Mouse (Mus musculus): ENCODE results near the gene Gm12355. TPM values are rescaled to one million over a fixed set of nuclear protein-coding genes. Genes with fewer than 3 reads are reported as not detected.
"Not testable (repeated sequence)": the region's sequence is repeated elsewhere in the genome, so short reads cannot be mapped to it uniquely, and the experiment has no call there.

Gm12355 gene
- polyA plus RNA-seq, 1 experiment: 0.33 TPM

DNA sequence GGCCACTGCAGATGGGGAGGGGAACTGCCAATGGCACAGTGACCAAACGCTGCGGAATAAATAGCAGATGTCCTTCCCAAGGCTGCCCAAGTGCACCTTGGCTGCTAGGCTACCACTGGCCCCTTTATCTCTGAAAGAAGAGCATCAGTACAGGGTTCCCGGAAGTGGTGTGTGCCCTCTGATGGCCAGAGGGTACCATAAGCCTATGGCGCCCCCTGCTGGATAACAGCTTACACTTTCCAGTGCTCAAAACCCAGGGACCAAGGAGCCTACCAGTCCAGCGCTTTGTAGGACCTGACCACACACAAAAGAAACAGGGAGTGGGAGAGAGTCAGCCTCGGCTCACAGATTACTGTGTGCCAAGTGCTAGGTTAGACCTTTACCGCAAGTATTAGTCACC, 29.6 kb upstream of the Gm12355 start:
- peak; percentile 15 to 26 for DNase-seq
- not testable (repeated sequence) for H3K4me1 ChIP-seq (ENCODE audit: control insufficient read depth, insufficient read depth, low read length); H3K27me3 ChIP-seq (ENCODE audit: control insufficient read depth, insufficient read depth, low read length); H3K27ac ChIP-seq (ENCODE audit: insufficient read depth, low read length); H3K4me3 ChIP-seq (replicated peaks; ENCODE audit: insufficient read depth, low read depth, low read length)
- TF ChIP-seq CTCF (IDR thresholded peaks at IDR 0.05; ENCODE audit: borderline replicate concordance, insufficient read depth, low read depth, low read length): peak; percentile 60; the same call in 1 of the 2 replicates
- 12% methylated on average over 7 of the region's 7 CpGs for WGBS

DNA sequence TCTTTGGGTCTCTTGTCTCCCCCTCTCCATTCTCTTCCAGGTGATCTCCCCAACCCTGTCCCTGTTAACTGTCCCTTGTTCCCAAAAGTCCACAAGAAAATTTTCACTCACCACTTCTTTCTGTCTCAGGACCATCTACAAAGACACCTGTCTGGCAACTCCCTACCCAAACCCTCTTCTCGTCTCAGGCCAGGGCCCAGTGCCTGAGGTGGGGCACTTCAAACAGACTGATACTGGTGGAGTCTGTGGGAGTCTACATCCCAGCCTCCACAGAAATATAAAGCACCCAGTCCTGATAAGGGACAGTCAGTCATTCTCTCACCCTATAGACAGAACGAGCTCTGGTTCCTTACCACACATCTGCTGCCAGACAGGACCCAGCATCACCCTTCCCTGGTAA, 21.0 kb upstream of the Gm12355 start, which contains the start of gene Gsdma2:
TSS of gene Gsdma2 (plus strand) at position 301 of the 400 bp plus-strand sequence.
- Histone ChIP-seq H3K27me3 (ENCODE audit: control insufficient read depth, insufficient read depth, low read length) (no peaks in the 10 kb centered on the region), H3K4me1 (ENCODE audit: control insufficient read depth, insufficient read depth, low read length) (no peaks in the 10 kb centered on the region), H3K4me3 (replicated peaks; ENCODE audit: insufficient read depth, low read depth, low read length) (no peak within 1 kb of the TSS), H3K27ac (ENCODE audit: insufficient read depth, low read length) (no peak within 1 kb of the TSS)
- WGBS: 54% methylated on average over 2 of the region's 2 CpGs
- DNase-seq: no peak
- no peak for TF ChIP-seq POLR2A (IDR thresholded peaks at IDR 0.05; ENCODE audit: borderline replicate concordance, insufficient read depth, low read length)

DNA sequence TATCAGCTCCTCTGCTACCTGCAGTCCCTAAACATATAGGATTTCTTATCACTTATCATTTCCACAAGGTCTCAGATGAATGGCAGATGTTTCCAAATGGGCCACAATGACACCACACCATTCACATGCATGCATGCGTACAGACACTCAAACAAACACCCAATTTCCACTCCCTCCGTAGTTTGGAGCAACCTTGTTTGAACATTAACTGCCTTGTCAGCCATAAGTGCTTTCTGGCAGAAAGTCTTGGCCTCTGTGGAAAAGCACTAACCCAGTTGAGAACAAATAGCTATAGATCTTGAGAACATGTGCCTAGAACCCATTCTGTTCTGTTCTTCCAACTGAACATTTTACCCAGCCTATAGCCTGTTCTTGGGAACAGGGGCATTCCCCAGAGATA, 20.5 kb upstream of the Gm12355 start:
- Histone ChIP-seq H3K4me1 (ENCODE audit: control insufficient read depth, insufficient read depth, low read length) (no peaks in the 10 kb centered on the region), H3K27me3 (ENCODE audit: control insufficient read depth, insufficient read depth, low read length) (no peaks in the 10 kb centered on the region), H3K27ac (ENCODE audit: insufficient read depth, low read length) (no peak overlapping the region), H3K4me3 (replicated peaks; ENCODE audit: insufficient read depth, low read depth, low read length) (no peak overlapping the region)
- DNase-seq: no peak
- 74% methylated on average over 2 of the region's 2 CpGs for WGBS
- TF ChIP-seq CTCF (IDR thresholded peaks at IDR 0.05; ENCODE audit: borderline replicate concordance, insufficient read depth, low read depth, low read length) (no peak), POLR2A (IDR thresholded peaks at IDR 0.05; ENCODE audit: borderline replicate concordance, insufficient read depth, low read length) (no peak)

DNA sequence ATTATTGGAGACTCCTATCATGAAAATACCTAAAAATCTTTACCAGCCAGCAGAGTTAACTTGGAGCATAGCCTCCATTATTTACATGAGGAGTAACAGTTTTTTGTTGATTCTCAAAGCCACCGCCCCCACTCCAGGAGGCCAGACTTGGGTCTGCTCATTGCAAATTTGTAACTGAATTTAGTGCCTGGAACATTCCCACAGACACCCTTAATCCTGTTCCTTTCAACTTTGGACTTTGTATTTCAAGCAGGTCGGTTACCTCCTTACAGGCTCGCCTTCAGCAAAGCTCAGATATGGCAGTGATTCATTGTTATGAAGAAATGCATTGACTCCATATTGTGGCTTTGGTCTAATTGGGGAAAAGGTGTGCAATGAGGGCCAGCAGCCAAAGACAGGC, 19.3 kb upstream of the Gm12355 start:
- no peak for TF ChIP-seq POLR2A (IDR thresholded peaks at IDR 0.05; ENCODE audit: borderline replicate concordance, insufficient read depth, low read length)
- no peak for TF ChIP-seq CTCF (IDR thresholded peaks at IDR 0.05; ENCODE audit: borderline replicate concordance, insufficient read depth, low read depth, low read length)
- no peak for DNase-seq
- Histone ChIP-seq H3K27me3 (ENCODE audit: control insufficient read depth, insufficient read depth, low read length) (no peaks in the 10 kb centered on the region), H3K4me3 (replicated peaks; ENCODE audit: insufficient read depth, low read depth, low read length) (no peak overlapping the region), H3K4me1 (ENCODE audit: control insufficient read depth, insufficient read depth, low read length) (no peaks in the 10 kb centered on the region), H3K27ac (ENCODE audit: insufficient read depth, low read length) (no peak overlapping the region)
- WGBS: 80% methylated on average over 3 of the region's 3 CpGs

DNA sequence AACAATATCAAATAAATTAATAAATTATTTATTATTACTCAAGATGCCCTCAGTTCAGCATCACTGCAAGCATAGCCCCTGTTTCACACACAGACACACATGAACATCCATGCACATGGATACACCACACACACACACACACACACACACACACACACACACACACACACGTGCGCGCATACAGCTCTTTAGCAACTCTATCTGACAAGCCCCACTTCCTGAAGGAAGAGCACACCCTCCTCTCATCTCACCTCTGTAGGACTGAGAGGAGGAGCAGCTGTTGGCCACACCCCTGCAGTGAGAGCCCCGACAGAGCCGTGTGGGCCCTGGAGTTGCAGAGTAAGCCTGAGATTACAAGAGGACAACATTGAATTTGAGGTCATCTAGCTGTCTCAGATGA, 14.6 kb upstream of the Gm12355 start:
- no peak for TF ChIP-seq CTCF (IDR thresholded peaks at IDR 0.05; ENCODE audit: borderline replicate concordance, insufficient read depth, low read depth, low read length)
- TF ChIP-seq POLR2A (IDR thresholded peaks at IDR 0.05; ENCODE audit: borderline replicate concordance, insufficient read depth, low read length): no peak
- no peak overlapping the region for H3K27ac ChIP-seq (ENCODE audit: insufficient read depth, low read length)
- DNase-seq: no peak
- no peaks in the 10 kb centered on the region for H3K4me1 ChIP-seq (ENCODE audit: control insufficient read depth, insufficient read depth, low read length)
- no peak overlapping the region for H3K4me3 ChIP-seq (replicated peaks; ENCODE audit: insufficient read depth, low read depth, low read length)
- no peaks in the 10 kb centered on the region for H3K27me3 ChIP-seq (ENCODE audit: control insufficient read depth, insufficient read depth, low read length)
- 65% methylated on average over 5 of the region's 5 CpGs for WGBS

DNA sequence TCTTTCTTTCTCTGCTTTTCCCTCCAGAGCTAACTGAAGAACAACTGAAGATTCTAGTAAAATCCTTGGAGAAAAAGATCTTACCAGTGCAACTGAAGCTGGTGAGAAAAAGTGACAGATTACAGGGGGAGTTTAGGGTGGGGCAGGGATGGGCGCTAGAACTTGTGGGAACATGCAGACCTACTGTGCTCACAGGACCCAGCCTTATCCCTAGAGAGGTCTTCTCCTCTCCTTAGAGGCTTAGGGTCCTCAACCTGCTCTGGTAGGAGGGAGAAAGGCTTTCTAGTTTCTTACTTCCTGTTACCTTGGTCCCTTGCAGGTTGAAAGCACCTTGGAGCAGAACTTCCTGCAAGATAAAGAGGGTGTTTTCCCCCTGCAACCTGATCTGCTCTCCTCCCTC, 12.0 kb upstream of the Gm12355 start:
- WGBS: 71% methylated on average over 1 of the region's 1 CpGs
- no peaks in the 10 kb centered on the region for H3K27me3 ChIP-seq (ENCODE audit: control insufficient read depth, insufficient read depth, low read length)
- TF ChIP-seq CTCF (IDR thresholded peaks at IDR 0.05; ENCODE audit: borderline replicate concordance, insufficient read depth, low read depth, low read length): no peak
- no peak for TF ChIP-seq POLR2A (IDR thresholded peaks at IDR 0.05; ENCODE audit: borderline replicate concordance, insufficient read depth, low read length)

DNA sequence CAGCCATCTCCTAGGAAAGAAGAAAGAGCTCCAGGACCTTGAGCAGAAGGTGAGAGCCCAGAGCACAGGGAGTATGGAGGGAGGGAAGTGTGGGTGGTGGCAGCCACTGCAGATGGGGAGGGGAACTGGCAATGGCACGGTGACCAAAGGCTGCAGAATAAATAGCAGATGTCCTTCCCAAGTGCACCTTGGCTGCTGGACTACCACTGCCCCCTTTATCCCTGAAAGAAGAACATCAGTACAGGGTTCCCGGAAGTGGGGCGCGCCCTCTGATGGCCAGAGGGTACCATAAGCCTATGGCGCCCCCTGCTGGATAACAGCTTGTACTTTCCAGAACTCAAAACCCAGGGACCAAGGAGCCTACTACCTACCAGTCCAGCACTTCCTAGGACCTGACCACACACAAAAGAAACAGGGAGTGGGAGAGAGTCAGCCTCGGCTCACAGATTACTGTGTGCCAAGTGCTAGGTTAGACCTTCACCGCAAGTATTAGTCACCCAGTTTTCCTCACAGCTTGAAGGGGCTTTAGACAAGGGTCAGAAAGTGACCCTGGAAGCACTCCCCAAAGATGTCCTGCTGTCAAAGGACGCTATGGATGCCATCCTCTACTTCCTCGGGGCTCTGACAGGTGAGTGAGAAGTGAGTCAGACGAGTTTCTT, 10.0 kb upstream of the Gm12355 start:
- H3K4me1 ChIP-seq (ENCODE audit: control insufficient read depth, insufficient read depth, low read length); DNase-seq; H3K27me3 ChIP-seq (ENCODE audit: control insufficient read depth, insufficient read depth, low read length); H3K27ac ChIP-seq (ENCODE audit: insufficient read depth, low read length); H3K4me3 ChIP-seq (replicated peaks; ENCODE audit: insufficient read depth, low read depth, low read length): not testable (repeated sequence)
- 33% methylated on average over 10 of the region's 10 CpGs for WGBS
- TF ChIP-seq CTCF (IDR thresholded peaks at IDR 0.05; ENCODE audit: borderline replicate concordance, insufficient read depth, low read depth, low read length): peak; percentile 5; the same call in 1 of the 2 replicates

More for the DNA sequence above, 12.0 kb upstream of the Gm12355 start:
- no peaks in the 10 kb centered on the region for H3K4me1 ChIP-seq (ENCODE audit: control insufficient read depth, insufficient read depth, low read length)
- H3K27ac ChIP-seq (ENCODE audit: insufficient read depth, low read length): no peak overlapping the region
- no peak for DNase-seq
- H3K4me3 ChIP-seq (replicated peaks; ENCODE audit: insufficient read depth, low read depth, low read length): no peak overlapping the region

DNA sequence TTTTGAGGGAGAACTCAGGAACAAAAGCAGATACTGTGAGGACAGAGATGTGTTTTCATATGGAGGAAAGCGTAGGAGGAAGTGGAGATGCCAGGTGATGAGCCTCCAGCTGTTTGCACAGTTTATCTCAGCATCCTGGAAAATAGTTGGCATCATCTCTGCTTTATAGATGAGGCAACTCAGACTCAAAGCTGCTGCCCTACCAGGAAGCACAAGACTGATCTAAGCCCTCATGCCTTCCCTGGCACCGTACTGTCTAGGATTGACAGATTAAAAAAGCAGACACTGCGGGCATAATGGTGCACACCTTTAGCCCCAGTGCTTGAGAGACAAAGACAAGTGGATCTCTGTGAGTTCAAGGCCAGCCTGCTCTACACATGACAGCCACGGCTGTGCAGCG, 5.2 kb upstream of the Gm12355 start:
- no peaks in the 10 kb centered on the region for H3K4me1 ChIP-seq (ENCODE audit: control insufficient read depth, insufficient read depth, low read length)
- no peak for DNase-seq
- H3K4me3 ChIP-seq (replicated peaks; ENCODE audit: insufficient read depth, low read depth, low read length): no peak overlapping the region
- no peak for TF ChIP-seq POLR2A (IDR thresholded peaks at IDR 0.05; ENCODE audit: borderline replicate concordance, insufficient read depth, low read length)
- no peak for TF ChIP-seq CTCF (IDR thresholded peaks at IDR 0.05; ENCODE audit: borderline replicate concordance, insufficient read depth, low read depth, low read length)
- WGBS: 87% methylated on average over 5 of the region's 5 CpGs
- H3K27me3 ChIP-seq (ENCODE audit: control insufficient read depth, insufficient read depth, low read length): no peaks in the 10 kb centered on the region
- no peak overlapping the region for H3K27ac ChIP-seq (ENCODE audit: insufficient read depth, low read length)
